Mouse (Mus musculus): ENCODE data around the gene Khk.

The Khk gene

GRCm38 (mm10) chr5:30951706-30952105 lies 30.5 kb downstream of the Khk start:
- Histone ChIP-seq H3K27me3 (ENCODE audit: insufficient read depth, low read length) (peaks cover 14% of the 10 kb centered on the region), H3K9me3 (ENCODE audit: low read length) (no peaks in the 10 kb centered on the region), H3K36me3 (ENCODE audit: insufficient read depth, low read length) (peaks cover 49% of the 10 kb centered on the region), H3K4me1 (replicated peaks; ENCODE audit: low read depth, low read length) (peaks cover 38% of the 10 kb centered on the region), H3K4me3 (replicated peaks; ENCODE audit: low read length) (no peak overlapping the region)
- TF ChIP-seq POU5F1 (IDR thresholded peaks at IDR 0.05; ENCODE audit: borderline replicate concordance, low read length) = no peak
- no peak for TF ChIP-seq NANOG (IDR thresholded peaks at IDR 0.05; ENCODE audit: borderline replicate concordance, low read length)
- TF ChIP-seq CTCF (conservative IDR thresholded peaks at IDR 0.05; ENCODE audit: low read length) = no peak

GRCm38 (mm10) chr5:30952551-30952950 lies 31.3 kb downstream of the Khk start:
- Histone ChIP-seq H3K4me1 (replicated peaks; ENCODE audit: low read depth, low read length) (peaks cover 38% of the 10 kb centered on the region), H3K36me3 (ENCODE audit: insufficient read depth, low read length) (peaks cover 55% of the 10 kb centered on the region), H3K27me3 (ENCODE audit: insufficient read depth, low read length) (peaks cover 7% of the 10 kb centered on the region), H3K9me3 (ENCODE audit: low read length) (no peaks in the 10 kb centered on the region), H3K4me3 (replicated peaks; ENCODE audit: low read length) (no peak overlapping the region)
- TF ChIP-seq CTCF (conservative IDR thresholded peaks at IDR 0.05; ENCODE audit: low read length) (no peak), POU5F1 (IDR thresholded peaks at IDR 0.05; ENCODE audit: borderline replicate concordance, low read length) (no peak)

- Histone ChIP-seq H3K9me3 (ENCODE audit: low read length) (no peaks in the 10 kb centered on the region), H3K4me1 (replicated peaks; ENCODE audit: low read depth, low read length) (peaks cover 47% of the 10 kb centered on the region), H3K4me3 (replicated peaks; ENCODE audit: low read length) (no peak overlapping the region), H3K27me3 (ENCODE audit: insufficient read depth, low read length) (peaks cover under 1% of the 10 kb centered on the region; the same call in 1 of the 2 replicates), H3K36me3 (ENCODE audit: insufficient read depth, low read length) (peaks cover 70% of the 10 kb centered on the region)
- TF ChIP-seq CTCF (conservative IDR thresholded peaks at IDR 0.05; ENCODE audit: low read length) (no peak), NANOG (IDR thresholded peaks at IDR 0.05; ENCODE audit: borderline replicate concordance, low read length) (no peak), POU5F1 (IDR thresholded peaks at IDR 0.05; ENCODE audit: borderline replicate concordance, low read length) (no peak)
Observed at GRCm38 (mm10) chr5:30954065-30954464, 32.8 kb downstream of the Khk start.

GRCm38 (mm10) chr5:30954556-30954955 lies 33.3 kb downstream of the Khk start:
- TF ChIP-seq CTCF (conservative IDR thresholded peaks at IDR 0.05; ENCODE audit: low read length) (no peak), POU5F1 (IDR thresholded peaks at IDR 0.05; ENCODE audit: borderline replicate concordance, low read length) (no peak), NANOG (IDR thresholded peaks at IDR 0.05; ENCODE audit: borderline replicate concordance, low read length) (no peak)
- Histone ChIP-seq H3K27me3 (ENCODE audit: insufficient read depth, low read length) (no peaks in the 10 kb centered on the region), H3K4me3 (replicated peaks; ENCODE audit: low read length) (no peak overlapping the region), H3K36me3 (ENCODE audit: insufficient read depth, low read length) (peaks cover 72% of the 10 kb centered on the region), H3K4me1 (replicated peaks; ENCODE audit: low read depth, low read length) (peaks cover 47% of the 10 kb centered on the region), H3K9me3 (ENCODE audit: low read length) (no peaks in the 10 kb centered on the region)

GRCm38 (mm10) chr5:30955751-30956150 lies 34.5 kb downstream of the Khk start:
- H3K27me3 ChIP-seq (ENCODE audit: insufficient read depth, low read length) = no peaks in the 10 kb centered on the region
- peaks cover 72% of the 10 kb centered on the region for H3K36me3 ChIP-seq (ENCODE audit: insufficient read depth, low read length)
- no peak overlapping the region for H3K4me3 ChIP-seq (replicated peaks; ENCODE audit: low read length)
- no peak for TF ChIP-seq CTCF (conservative IDR thresholded peaks at IDR 0.05; ENCODE audit: low read length)
- TF ChIP-seq NANOG (IDR thresholded peaks at IDR 0.05; ENCODE audit: borderline replicate concordance, low read length) = no peak
- H3K9me3 ChIP-seq (ENCODE audit: low read length) = no peaks in the 10 kb centered on the region
- peaks cover 40% of the 10 kb centered on the region for H3K4me1 ChIP-seq (replicated peaks; ENCODE audit: low read depth, low read length)

- no peak overlapping the region for H3K4me3 ChIP-seq (replicated peaks; ENCODE audit: low read length)
- no peak for TF ChIP-seq CTCF (conservative IDR thresholded peaks at IDR 0.05; ENCODE audit: low read length)
- TF ChIP-seq NANOG (IDR thresholded peaks at IDR 0.05; ENCODE audit: borderline replicate concordance, low read length) = no peak
- TF ChIP-seq POU5F1 (IDR thresholded peaks at IDR 0.05; ENCODE audit: borderline replicate concordance, low read length) = no peak
- no peaks in the 10 kb centered on the region for H3K9me3 ChIP-seq (ENCODE audit: low read length)
- peaks cover 56% of the 10 kb centered on the region for H3K36me3 ChIP-seq (ENCODE audit: insufficient read depth, low read length)
- H3K4me1 ChIP-seq (replicated peaks; ENCODE audit: low read depth, low read length) = peaks cover 36% of the 10 kb centered on the region
- H3K27me3 ChIP-seq (ENCODE audit: insufficient read depth, low read length) = no peaks in the 10 kb centered on the region
Observed at GRCm38 (mm10) chr5:30957891-30958290, 36.7 kb downstream of the Khk start.

- H3K36me3 ChIP-seq (ENCODE audit: insufficient read depth, low read length) = peaks cover 42% of the 10 kb centered on the region
- peaks cover 36% of the 10 kb centered on the region for H3K4me1 ChIP-seq (replicated peaks; ENCODE audit: low read depth, low read length)
- TF ChIP-seq CTCF (conservative IDR thresholded peaks at IDR 0.05; ENCODE audit: low read length) = no peak
- TF ChIP-seq POU5F1 (IDR thresholded peaks at IDR 0.05; ENCODE audit: borderline replicate concordance, low read length) = no peak
- TF ChIP-seq NANOG (IDR thresholded peaks at IDR 0.05; ENCODE audit: borderline replicate concordance, low read length) = no peak
- 0 out of 2 replicates have a peak, but pooled peaks cover 4% of the 10 kb centered on the region for H3K27me3 ChIP-seq (ENCODE audit: insufficient read depth, low read length)
- peak overlapping the region; percentile 96 for H3K4me3 ChIP-seq (replicated peaks; ENCODE audit: low read length)
- no peaks in the 10 kb centered on the region for H3K9me3 ChIP-seq (ENCODE audit: low read length)
Observed at GRCm38 (mm10) chr5:30959198-30959854, 38.1 kb downstream of the Khk start.

GRCm38 (mm10) chr5:30959966-30960501 lies 38.8 kb downstream of the Khk start, which contains the start of gene Preb:
Gene Preb, minus strand, starts transcription at chr5:30960361.
- Histone ChIP-seq H3K36me3 (ENCODE audit: insufficient read depth, low read length) (peaks cover 34% of the 10 kb centered on the region), H3K27me3 (ENCODE audit: insufficient read depth, low read length) (0 out of 2 replicates have a peak, but pooled peaks cover 4% of the 10 kb centered on the region), H3K4me1 (replicated peaks; ENCODE audit: low read depth, low read length) (peaks cover 31% of the 10 kb centered on the region), H3K4me3 (replicated peaks; ENCODE audit: low read length) (peak within 1 kb of the TSS; percentile 96), H3K9me3 (ENCODE audit: low read length) (no peaks in the 10 kb centered on the region)
- TF ChIP-seq NANOG (IDR thresholded peaks at IDR 0.05; ENCODE audit: borderline replicate concordance, low read length) (no peak), CTCF (conservative IDR thresholded peaks at IDR 0.05; ENCODE audit: low read length) (no peak), POU5F1 (IDR thresholded peaks at IDR 0.05; ENCODE audit: borderline replicate concordance, low read length) (no peak)

All from E14TG2a.4 (cell line).